Mouse (Mus musculus) kidney, postnatal 25 days (tissue): ENCODE measurements around the gene D10Jhu81e.

Experiments used
- DNase-seq, 2 experiments: peaks; one replicate each; pipeline ENCODE4 v3.0.0; 2021; ENCODE audit warnings: mixed read lengths in 2 of 2

D10Jhu81e gene

GRCm38 (mm10) chr10:78162646-78163045 is 6.9 kb downstream of the D10Jhu81e start:
- DNase-seq, result no peak

- no peak for DNase-seq
These were observed 8.5 kb downstream of the D10Jhu81e start for GRCm38 (mm10) chr10:78161096-78161495.

- DNase-seq, result no peak
These were observed 9.1 kb downstream of the D10Jhu81e start for GRCm38 (mm10) chr10:78160369-78161095.

GRCm38 (mm10) chr10:78159906-78160305 is 9.7 kb downstream of the D10Jhu81e start:
- DNase-seq, result peak; percentile 90 to 94

GRCm38 (mm10) chr10:78159252-78159878 is 10.2 kb downstream of the D10Jhu81e start:
- peak; percentile 89 to 93 for DNase-seq

- DNase-seq, result peak; percentile 66 to 69
These were observed 11.5 kb downstream of the D10Jhu81e start for GRCm38 (mm10) chr10:78158041-78158440.

- DNase-seq, result no peak
These were observed 12.7 kb downstream of the D10Jhu81e start for GRCm38 (mm10) chr10:78156926-78157325.

GRCm38 (mm10) chr10:78148834-78149766 is 20.5 kb downstream of the D10Jhu81e start:
- no peak for DNase-seq

- no peak for DNase-seq
These were observed 21.6 kb downstream of the D10Jhu81e start for GRCm38 (mm10) chr10:78147908-78148441.

GRCm38 (mm10) chr10:78143727-78144505 is 25.7 kb downstream of the D10Jhu81e start:
- DNase-seq, result peak in 1 of 2 experiments; percentile 74

GRCm38 (mm10) chr10:78140843-78141242 is 28.7 kb downstream of the D10Jhu81e start:
- no peak for DNase-seq

GRCm38 (mm10) chr10:78140251-78140600 is 29.4 kb downstream of the D10Jhu81e start:
- DNase-seq, result no peak

- DNase-seq, result no peak
These were observed 29.9 kb downstream of the D10Jhu81e start for GRCm38 (mm10) chr10:78139572-78140250.

- peak; percentile 81 to 84 for DNase-seq
These were observed 30.6 kb downstream of the D10Jhu81e start for GRCm38 (mm10) chr10:78138812-78139523.

GRCm38 (mm10) chr10:78137191-78137590 is 32.4 kb downstream of the D10Jhu81e start:
- DNase-seq, result no peak

- DNase-seq, result peak in 1 of 2 experiments; percentile 42
These were observed 33.6 kb downstream of the D10Jhu81e start for GRCm38 (mm10) chr10:78135947-78136346.

GRCm38 (mm10) chr10:78134975-78135798 is 34.4 kb downstream of the D10Jhu81e start:
- peak; percentile 63 to 69 for DNase-seq

GRCm38 (mm10) chr10:78134400-78134799 is 35.2 kb downstream of the D10Jhu81e start:
- DNase-seq, result no peak

GRCm38 (mm10) chr10:78129998-78130397 is 39.6 kb downstream of the D10Jhu81e start:
- DNase-seq, result peak in 1 of 2 experiments; percentile 59

- DNase-seq, result peak; percentile 59 to 76
These were observed 40.2 kb downstream of the D10Jhu81e start for GRCm38 (mm10) chr10:78129423-78129822.
